ENCODE assay signal across 20 mouse cellular contexts in genomic region chr1:50665139-50665538, GRCm38 (mm10).
DNase-seq lines count a peak whose midpoint lies in the region; ATAC-seq and TF ChIP-seq lines count a peak whose summit lies in the region.
"Had no signal": no experiment of that assay in that cellular context is flagged by ENCODE, and none has a peak within 500 bp of the region (broad histone marks: within the 10 kb centered on the region; RNA-seq: fewer than 3 reads in every experiment).

No protein-coding gene starts in this region.

- H3K9ac ChIP-seq in CH12.LX (ENCODE audit: insufficient read depth, low read depth): no peak overlapping the region
- H3K9ac ChIP-seq in ES-E14 (ENCODE audit: insufficient read depth, low read depth, low read length, poor library complexity, severe bottlenecking): no peak overlapping the region
- H3K9ac ChIP-seq in kidney, embryonic 16.5 days (replicated peaks; ENCODE audit: low read length): no peak overlapping the region

- 93% methylated on average over 3 of the region's 3 CpGs for WGBS in kidney, embryonic 16.5 days

- H3K4me1 ChIP-seq in CH12.LX (ENCODE audit: control insufficient read depth in 1 of 2, insufficient read depth in 2 of 2): no peaks in the 10 kb centered on the region
- H3K4me1 ChIP-seq in ES-E14 (ENCODE audit: control insufficient read depth in 2 of 2, insufficient read depth in 2 of 2, low read length in 2 of 2, poor library complexity in 1 of 2): no peaks in the 10 kb centered on the region
- H3K4me1 ChIP-seq in kidney, embryonic 16.5 days (ENCODE audit: insufficient read depth, low read length): no peaks in the 10 kb centered on the region

- H3K4me3 ChIP-seq in CH12.LX (replicated peaks in 1 of 3; ENCODE audit: low read depth in 2 of 3, low read length in 2 of 3, poor library complexity in 1 of 3): no peak overlapping the region
- no peak overlapping the region for H3K4me3 ChIP-seq in ES-E14 (ENCODE audit: insufficient read depth in 1 of 2, low read depth in 1 of 2, low read length in 2 of 2, poor library complexity in 1 of 2, severe bottlenecking in 1 of 2)
- no peak overlapping the region for H3K4me3 ChIP-seq in kidney, embryonic 16.5 days (ENCODE audit: low read length)

- ATAC-seq in megakaryocyte progenitor cell, adult 5-6 weeks (replicated peaks; ENCODE audit: poor library complexity): no peak
- no peak for ATAC-seq in kidney, embryonic 16.5 days (ENCODE audit: low FRiP score, low TSS enrichment)
- ATAC-seq: activated CD4-positive, CD25-positive, alpha-beta regulatory T cell, adult 4 months; CD4-positive, CD25-positive, alpha-beta regulatory T cell, adult 4 months; Patski had no signal

- in situ Hi-C loops in CH12.LX (cut with MboI; ENCODE audit: low pct_ligation_motif_present, low pct_unique_long_range_greater_than_20kb, low sequenced_read_pairs) (no loop called here), ES-E14 (cut with MboI; ENCODE audit: low sequenced_read_pairs in 2 of 2, unreplicated experiment in 2 of 2) (no loop called here)

- no peaks in the 10 kb centered on the region for H3K79me2 ChIP-seq in CH12.LX (replicated peaks; ENCODE audit: control insufficient read depth, extremely low read depth, insufficient read depth, poor library complexity, severe bottlenecking)

- H3K36me3 ChIP-seq in CH12.LX (replicated peaks in 1 of 2; ENCODE audit: control insufficient read depth in 1 of 2, insufficient read depth in 1 of 2, low read length in 1 of 2) (no peaks in the 10 kb centered on the region), ES-E14 (ENCODE audit: control insufficient read depth, insufficient read depth, low read length, poor library complexity, severe bottlenecking) (no peaks in the 10 kb centered on the region)
- H3K36me3 ChIP-seq in kidney, embryonic 16.5 days (ENCODE audit: insufficient read depth, low read length): no peaks in the 10 kb centered on the region
- H3K36me3 ChIP-seq: G1E had no signal

- dilution Hi-C loops in CH12.LX (cut with MboI; ENCODE audit: extremely low pct_ligation_motif_present, extremely low pct_unique_long_range_greater_than_20kb, low sequenced_read_pairs): no loop called here

- TF ChIP-seq CTCF in CH12.LX (conservative IDR thresholded peaks at IDR 0.05 in 1 of 2, IDR thresholded peaks at IDR 0.05 in 1 of 2; ENCODE audit: low read depth in 2 of 2, low read length in 2 of 2): no peak

- no peak for TF ChIP-seq EP300 in CH12.LX (IDR thresholded peaks at IDR 0.05; ENCODE audit: low read length)

- no peak for TF ChIP-seq POLR2A in CH12.LX (IDR thresholded peaks at IDR 0.05; ENCODE audit: low read depth, low read length)

- H3K4me2 ChIP-seq in CH12.LX (ENCODE audit: insufficient read depth, low read depth, poor library complexity, severe bottlenecking): no peak overlapping the region
- H3K4me2 ChIP-seq in kidney, embryonic 16.5 days (replicated peaks; ENCODE audit: low read depth, low read length): no peak overlapping the region

- no peak overlapping the region for H3K27ac ChIP-seq in CH12.LX (ENCODE audit: insufficient read depth, low read depth)
- H3K27ac ChIP-seq in ES-E14 (ENCODE audit: insufficient read depth, low read depth, low read length, poor library complexity, severe bottlenecking): no peak overlapping the region
- no peak overlapping the region for H3K27ac ChIP-seq in kidney, embryonic 16.5 days (ENCODE audit: low read length)

- no peaks in the 10 kb centered on the region for H3K9me3 ChIP-seq in CH12.LX (replicated peaks; ENCODE audit: low read length)
- no peaks in the 10 kb centered on the region for H3K9me3 ChIP-seq in ES-E14 (ENCODE audit: control insufficient read depth, insufficient read depth, low read depth, low read length)
- H3K9me3 ChIP-seq in kidney, embryonic 16.5 days (ENCODE audit: low read length): no peaks in the 10 kb centered on the region
- H3K9me3 ChIP-seq: G1E had no signal

- DNase-seq in CH12.LX (ENCODE audit: extremely low read depth) (no peak), ES-E14 (ENCODE audit: low read depth, low spot score) (no peak)
- DNase-seq: adrenal gland, adult 2 months; adrenal gland, adult 8-10 months; adrenal gland, postnatal 10 days; adrenal gland, postnatal 14 days; adrenal gland, postnatal 25 days; adrenal gland, postnatal 36 days; B cell, adult 2 months; cerebellum, adult 11 months; cerebellum, adult 11-12 months; cerebellum, adult 18-20 months; cerebellum, adult 2 months; cerebellum, adult 8-10 months had no signal

- no peaks in the 10 kb centered on the region for H3K27me3 ChIP-seq in CH12.LX (replicated peaks)
- H3K27me3 ChIP-seq in kidney, embryonic 16.5 days (ENCODE audit: insufficient read depth, low read length): no peaks in the 10 kb centered on the region
- H3K27me3 ChIP-seq: Patski had no signal

- no peak for TF ChIP-seq RAD21 in CH12.LX (IDR thresholded peaks at IDR 0.05; ENCODE audit: low read depth, low read length)

TF ChIP-seq in CH12.LX, 34 proteins besides CTCF, POLR2A, EP300 and RAD21:
- TF ChIP-seq HCFC1 (IDR thresholded peaks at IDR 0.05; ENCODE audit: low read depth, low read length): no peak
- TF ChIP-seq MAFK (IDR thresholded peaks at IDR 0.05; ENCODE audit: insufficient replicate concordance, low read length): peak; percentile 75; the same call in 1 of the 2 replicates

TF ChIP-seq in ES-E14, 5 proteins besides CTCF, POLR2A, EP300 and RAD21:
- TF ChIP-seq MAFK (IDR thresholded peaks at IDR 0.05; ENCODE audit: insufficient read depth, low read depth, low read length) (peak; percentile 91), ZC3H11A (IDR thresholded peaks at IDR 0.05; ENCODE audit: borderline replicate concordance, low read depth, low read length) (no peak)
